Mouse (Mus musculus): ENCODE results near the gene Dock9.

DNA sequence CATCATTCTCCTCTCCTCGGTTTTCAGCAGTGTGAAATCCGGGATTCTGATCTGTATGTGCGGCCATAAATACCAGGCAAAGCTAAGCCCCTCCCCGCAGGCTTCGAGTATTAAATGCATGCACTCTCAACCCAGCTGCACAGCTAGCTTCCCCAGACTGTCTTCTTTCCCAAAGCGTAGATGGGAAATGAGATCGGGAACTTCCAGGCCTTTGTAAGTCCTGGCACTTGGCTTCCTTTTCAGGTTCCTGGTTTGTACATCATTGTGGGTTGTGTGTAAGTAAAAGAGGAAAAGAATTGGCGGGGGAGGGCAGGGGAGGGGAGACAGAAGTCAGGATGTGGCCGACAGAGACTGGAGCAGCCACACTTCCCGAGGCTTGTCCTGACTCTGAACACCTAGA is 119.2 kb downstream of the Dock9 start:
- TF ChIP-seq CHD2 (IDR thresholded peaks at IDR 0.05; ENCODE audit: low read length) (no peak), POLR2AphosphoS2 (IDR thresholded peaks at IDR 0.05; ENCODE audit: low read depth, low read length) (no peak), TBP (conservative IDR thresholded peaks at IDR 0.05; ENCODE audit: low read depth, low read length) (no peak), POLR2A (IDR thresholded peaks at IDR 0.05; ENCODE audit: low read depth, low read length) (no peak), KAT2A (IDR thresholded peaks at IDR 0.05; ENCODE audit: insufficient replicate concordance, low read length) (no peak), USF1 (IDR thresholded peaks at IDR 0.05; ENCODE audit: low read depth, low read length) (no peak), MAX (IDR thresholded peaks at IDR 0.05; ENCODE audit: low read length) (no peak), CTCF (conservative IDR thresholded peaks at IDR 0.05 in 1 of 2, IDR thresholded peaks at IDR 0.05 in 1 of 2; ENCODE audit: low read depth in 2 of 2, low read length in 2 of 2) (no peak), SIN3A (IDR thresholded peaks at IDR 0.05; ENCODE audit: low read length) (no peak), EP300 (IDR thresholded peaks at IDR 0.05; ENCODE audit: low read length) (no peak), E2F4 (IDR thresholded peaks at IDR 0.05; ENCODE audit: insufficient replicate concordance, low read depth, low read length) (no peak), ZNF384 (IDR thresholded peaks at IDR 0.05; ENCODE audit: low read depth, low read length) (no peak), MAFK (IDR thresholded peaks at IDR 0.05; ENCODE audit: insufficient replicate concordance, low read length) (no peak), NELFE (IDR thresholded peaks at IDR 0.05; ENCODE audit: low read depth, low read length) (no peak)

Data from CH12.LX (cell line).